Mouse (Mus musculus): ENCODE results near the gene Zfp36l1. TPM values are rescaled to one million over a fixed set of nuclear protein-coding genes. Genes with fewer than 3 reads are reported as not detected.

Zfp36l1 gene
- polyA plus RNA-seq, 1 experiment = 24.3 TPM

DNA sequence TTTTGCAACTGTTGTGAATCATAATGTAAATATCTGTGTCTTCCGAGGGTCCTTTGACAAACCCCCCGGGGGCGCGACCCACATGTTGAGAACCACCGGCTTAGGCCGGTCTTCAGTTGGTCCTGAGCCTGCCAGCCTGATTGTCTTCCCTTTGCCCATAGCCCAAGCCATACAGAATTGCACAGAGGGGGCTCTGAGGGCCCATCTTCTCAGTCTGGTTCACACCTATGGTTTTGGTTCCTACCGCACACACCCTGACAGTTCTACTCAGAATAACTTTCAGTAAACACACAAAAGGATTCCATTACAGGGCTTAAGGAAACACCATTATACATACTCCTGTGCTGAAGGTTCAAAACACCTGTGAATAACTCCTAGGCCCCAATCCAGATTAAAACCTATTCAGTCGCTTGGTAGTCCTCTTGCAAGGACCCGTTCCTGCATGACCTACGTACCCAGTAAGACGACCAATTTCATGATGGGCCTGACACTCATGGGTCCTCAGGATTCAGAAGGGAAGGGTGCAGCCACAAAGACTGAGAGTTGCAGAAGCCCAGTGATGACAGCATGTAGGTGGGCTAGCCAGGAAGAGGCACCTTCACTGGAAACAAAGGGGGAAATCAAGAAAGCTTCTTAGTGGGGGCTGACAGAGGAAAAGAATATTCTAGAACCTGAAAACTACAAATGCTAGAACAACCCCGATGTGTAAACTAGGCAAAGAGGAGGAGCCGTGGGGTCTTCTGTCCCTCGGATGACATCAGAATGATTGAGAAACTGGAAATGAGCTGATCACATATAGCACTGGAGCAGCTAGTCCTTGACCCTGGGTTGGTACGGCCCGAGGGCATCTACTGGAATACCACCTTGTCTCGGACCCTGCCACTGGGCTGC, 18.8 kb upstream of the Zfp36l1 start:
- no peak for DNase-seq (ENCODE audit: extremely low spot score in 1 of 2, low spot score in 1 of 2)

GRCm38 (mm10) chr12:80130558-80131358, 17.9 kb upstream of the Zfp36l1 start:
- DNase-seq (ENCODE audit: extremely low spot score in 1 of 2, low spot score in 1 of 2) = no peak

GRCm38 (mm10) chr12:80129531-80129930, 16.7 kb upstream of the Zfp36l1 start:
- DNase-seq (ENCODE audit: extremely low spot score in 1 of 2, low spot score in 1 of 2) = no peak

DNA sequence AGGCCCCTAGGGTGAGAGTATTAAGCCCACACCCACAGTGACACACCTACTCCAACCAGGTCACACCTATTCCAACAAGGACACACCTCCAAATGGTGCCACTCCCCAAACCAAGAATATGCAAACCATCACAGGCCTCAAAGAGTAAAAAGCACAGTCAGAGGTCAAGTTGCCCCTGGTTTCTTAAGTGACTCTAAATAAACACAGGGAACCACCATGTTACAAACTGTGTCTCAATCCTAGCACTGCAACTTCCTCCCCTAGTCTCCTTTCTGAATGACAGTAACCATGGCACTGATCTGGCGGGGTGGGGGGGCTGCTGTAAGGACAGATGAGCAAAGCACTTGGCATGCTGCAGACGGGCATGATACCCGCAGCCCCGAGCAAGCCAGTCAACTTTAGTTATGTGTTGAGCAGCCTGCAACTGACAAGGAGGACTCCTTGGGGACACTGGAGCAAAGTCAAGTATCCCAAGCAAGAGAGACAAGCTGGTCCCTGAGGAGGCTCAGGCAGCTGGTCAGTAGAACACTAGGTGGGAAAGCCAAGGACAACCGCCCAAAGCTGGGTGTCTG, 14.5 kb upstream of the Zfp36l1 start:
- DNase-seq (ENCODE audit: extremely low spot score in 1 of 2, low spot score in 1 of 2) = no peak

DNA sequence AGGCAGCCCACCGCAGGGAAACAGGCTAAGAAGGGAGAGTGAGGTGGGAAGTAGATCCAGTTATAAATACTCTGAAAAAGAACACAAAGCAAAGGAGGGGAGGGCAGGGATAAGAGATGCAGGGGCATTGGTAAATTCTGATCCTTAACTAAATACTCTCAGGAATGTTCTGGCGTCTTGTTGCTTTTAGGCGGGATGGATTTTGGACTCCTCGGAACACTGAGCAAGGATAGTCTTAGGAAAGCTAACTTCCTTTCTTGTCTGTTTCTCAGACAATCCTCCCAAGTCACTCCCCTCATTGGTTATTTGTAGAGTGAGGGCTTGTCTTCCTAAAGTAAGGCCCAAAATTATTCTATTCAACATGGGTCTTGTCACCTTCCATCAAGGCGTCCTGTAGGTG, 12.5 kb upstream of the Zfp36l1 start:
- DNase-seq (ENCODE audit: extremely low spot score in 1 of 2, low spot score in 1 of 2) = no peak

GRCm38 (mm10) chr12:80124756-80125155, 11.9 kb upstream of the Zfp36l1 start:
- DNase-seq (ENCODE audit: extremely low spot score in 1 of 2, low spot score in 1 of 2) = no peak

GRCm38 (mm10) chr12:80124211-80124610, 11.4 kb upstream of the Zfp36l1 start:
- DNase-seq (ENCODE audit: extremely low spot score in 1 of 2, low spot score in 1 of 2) = no peak

GRCm38 (mm10) chr12:80123227-80123803, 10.5 kb upstream of the Zfp36l1 start:
- no peak for DNase-seq (ENCODE audit: extremely low spot score in 1 of 2, low spot score in 1 of 2)

GRCm38 (mm10) chr12:80121438-80121837, 8.6 kb upstream of the Zfp36l1 start:
- DNase-seq (ENCODE audit: extremely low spot score in 1 of 2, low spot score in 1 of 2) = no peak

DNA sequence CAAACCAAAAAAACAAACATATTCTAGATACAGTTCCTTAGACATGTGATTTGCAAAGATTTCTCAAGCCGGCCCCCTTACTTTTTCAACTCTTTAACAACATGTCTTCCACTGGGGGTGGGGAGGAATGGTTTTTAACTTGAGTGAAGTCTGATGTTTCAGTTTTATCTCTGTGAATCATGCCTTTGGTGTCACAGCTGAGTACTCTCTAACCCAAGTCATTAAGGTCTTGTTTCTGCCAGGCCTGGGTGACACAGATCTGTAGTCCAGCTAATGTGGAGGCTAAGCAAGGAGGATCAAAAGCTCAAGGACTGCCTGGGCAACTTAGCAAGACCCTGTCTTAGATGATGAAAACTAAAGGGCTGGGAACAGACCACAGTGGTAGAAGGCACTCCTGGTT, 5.8 kb upstream of the Zfp36l1 start:
- DNase-seq (ENCODE audit: extremely low spot score in 1 of 2, low spot score in 1 of 2) = no peak

DNA sequence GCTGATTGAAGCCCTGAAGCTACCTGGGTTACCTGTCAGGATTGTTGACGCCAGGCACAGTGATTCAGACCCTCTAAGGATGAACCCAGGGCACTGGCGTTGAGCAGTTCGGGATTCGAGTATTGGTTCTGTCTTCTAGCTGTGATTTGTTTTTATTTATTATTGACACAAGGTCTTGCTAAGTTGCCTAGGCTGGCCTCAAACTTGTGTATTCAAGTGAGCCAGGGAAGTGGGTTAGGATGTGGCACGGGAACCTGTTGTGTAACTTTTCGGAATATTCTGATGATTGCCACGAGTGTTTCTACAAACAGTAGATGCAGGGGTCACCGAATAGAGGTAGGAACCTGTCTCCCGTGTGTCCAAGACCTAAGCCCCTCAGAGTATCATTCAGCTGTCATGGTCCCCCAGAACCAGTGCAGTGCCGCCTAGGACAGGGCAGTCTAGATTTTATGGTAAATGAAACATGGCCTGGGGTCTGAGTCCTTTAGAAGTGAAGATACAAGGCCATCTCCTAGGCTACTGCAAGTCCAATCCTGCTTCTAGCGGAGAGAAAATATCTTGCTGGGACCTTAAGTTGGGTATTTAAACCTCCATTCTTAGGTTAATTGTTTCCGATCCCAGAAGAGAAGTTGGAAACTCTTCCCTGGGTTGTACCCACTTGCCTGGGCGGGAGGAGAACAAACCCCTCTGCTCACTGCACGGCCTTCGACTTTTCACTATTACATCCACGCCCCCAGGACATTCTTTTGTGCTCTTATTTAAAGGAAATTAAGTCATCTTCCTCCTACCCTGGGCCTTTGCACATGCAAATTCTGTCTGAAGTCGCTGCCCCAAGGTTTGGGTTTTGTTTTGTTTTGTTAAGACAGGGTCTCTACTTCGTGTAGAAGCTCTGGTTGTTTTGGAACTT, 3.6 kb upstream of the Zfp36l1 start:
- peak in 1 of 2 experiments; percentile 9 for DNase-seq (ENCODE audit: extremely low spot score in 1 of 2, low spot score in 1 of 2)

GRCm38 (mm10) chr12:80115863-80116194, 3.0 kb upstream of the Zfp36l1 start:
- no peak for DNase-seq (ENCODE audit: extremely low spot score in 1 of 2, low spot score in 1 of 2)

DNA sequence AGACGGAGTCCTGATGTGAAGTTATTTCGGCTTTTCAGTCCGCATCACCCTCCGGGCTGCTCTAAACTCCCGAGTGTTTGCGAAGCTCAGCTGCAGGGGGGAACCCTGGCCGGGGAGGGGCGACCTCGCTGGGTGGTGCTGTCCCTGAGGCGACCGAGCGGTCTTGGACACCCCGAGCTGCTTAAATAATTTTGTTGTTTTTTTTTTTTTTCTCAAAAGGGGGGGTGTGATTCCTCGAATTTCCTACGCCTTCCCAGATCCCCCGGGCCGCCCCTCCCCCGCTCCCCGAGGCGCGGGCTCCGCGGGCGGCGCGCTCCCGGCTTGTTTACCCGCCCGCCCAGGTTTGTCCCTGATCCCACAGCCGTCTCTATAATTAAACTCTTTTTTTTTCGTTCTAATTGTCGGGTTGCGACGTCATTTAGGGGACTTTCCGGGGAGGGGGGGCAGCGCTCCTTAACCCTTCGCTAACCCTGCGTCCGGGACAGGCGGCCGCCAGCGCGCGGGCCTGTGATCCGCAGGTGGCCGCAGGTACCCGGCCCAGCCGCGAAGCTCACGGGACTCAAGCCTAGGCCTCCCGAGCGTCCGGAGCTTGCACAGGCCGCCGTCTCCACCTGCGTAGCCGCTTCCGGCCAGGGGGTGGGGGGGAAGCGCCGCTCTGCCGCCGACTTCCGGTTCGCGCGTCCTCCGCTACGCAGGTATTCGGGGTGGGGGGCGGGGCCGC, 2.5 kb upstream of the Zfp36l1 start:
- DNase-seq (ENCODE audit: extremely low spot score in 1 of 2, low spot score in 1 of 2) = peak in 1 of 2 experiments; percentile 69

- DNase-seq (ENCODE audit: extremely low spot score in 1 of 2, low spot score in 1 of 2) = peak in 1 of 2 experiments; percentile 72
Observed at GRCm38 (mm10) chr12:80114892-80115141, 2.0 kb upstream of the Zfp36l1 start.

DNA sequence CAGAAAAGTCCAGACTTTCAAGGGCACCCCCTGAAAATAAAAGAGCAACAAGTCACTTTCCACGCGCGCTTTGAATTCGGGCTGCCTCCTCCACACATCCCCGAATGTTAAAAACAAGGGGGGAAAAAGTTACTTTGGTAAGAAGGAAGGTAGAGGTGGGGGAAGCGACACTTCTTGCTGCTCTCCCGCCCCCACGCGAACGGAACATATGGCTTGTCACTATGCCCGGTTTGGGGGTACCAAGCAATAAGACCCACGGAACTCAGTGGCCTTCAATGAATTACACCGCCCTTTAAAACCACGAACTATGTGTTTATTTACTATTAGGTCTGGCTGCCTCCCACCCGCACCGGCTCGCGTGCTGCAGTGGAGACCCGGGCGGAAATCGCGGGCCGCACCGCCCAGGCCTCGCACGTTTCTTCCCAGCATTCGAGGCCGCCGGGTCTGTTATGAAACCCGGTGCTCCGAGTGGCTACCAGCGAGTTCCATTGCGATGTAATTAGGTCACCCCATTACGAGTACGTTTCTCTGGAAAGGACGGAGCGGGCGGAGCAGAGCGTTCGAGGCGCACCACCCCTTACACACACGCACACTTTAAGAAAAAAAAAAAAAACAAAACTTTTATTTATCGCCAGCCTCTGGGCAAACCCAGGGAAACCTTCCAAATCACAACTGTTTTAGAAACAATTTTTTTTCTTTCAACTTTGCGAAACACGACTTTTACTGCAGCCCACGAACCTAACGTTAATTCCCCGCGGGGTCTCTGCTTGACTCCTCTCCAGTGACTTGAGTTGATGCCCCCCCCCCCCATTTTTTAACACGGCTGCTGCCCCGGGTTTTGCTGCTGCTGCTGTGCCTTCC, 1.4 kb upstream of the Zfp36l1 start:
- peak in 1 of 2 experiments; percentile 60 for DNase-seq (ENCODE audit: extremely low spot score in 1 of 2, low spot score in 1 of 2)

GRCm38 (mm10) chr12:80113586-80114021, 791 bp upstream of the Zfp36l1 start:
- no peak for DNase-seq (ENCODE audit: extremely low spot score in 1 of 2, low spot score in 1 of 2)

- DNase-seq (ENCODE audit: extremely low spot score in 1 of 2, low spot score in 1 of 2) = no peak
Observed at GRCm38 (mm10) chr12:80112071-80112660, 647 bp downstream of the Zfp36l1 start.
